Mouse (Mus musculus) limb, embryonic 14.5 days (tissue): Measurements from ENCODE around the gene Dnajc27. TPM values are rescaled to one million over a fixed set of nuclear protein-coding genes. Genes with fewer than 3 reads are reported as not detected.

Experiments used
- ATAC-seq: fragments of 200-750 bp; cut with Nextera tagmentation; 2 replicates; pipeline ENCODE4 v1.8.0; 2017; ENCODE audit warnings: low read depth, moderate number of reproducible peaks, moderate TSS enrichment; ENCODE audit not compliant: low FRiP score
- DNase-seq: peaks from one replicate; pipeline ENCODE4 v3.0.0-alpha.2; 2015; ENCODE audit warnings: low spot score
- H3K27ac ChIP-seq: fragments of 300-500 bp; sonication (generic); replicated peaks from 2 replicates; pipeline ENCODE4 v1.5.1; 2014; ENCODE audit warnings: low read depth, mild to moderate bottlenecking, low read length, moderate library complexity, mixed read lengths
- H3K27me3 ChIP-seq: fragments of 300-500 bp; sonication (generic); 2 replicates; pipeline ENCODE4 v1.6.1; 2014; ENCODE audit warnings: low read length, mixed read lengths; ENCODE audit not compliant: control insufficient read depth, insufficient read depth
- H3K36me3 ChIP-seq: fragments of 300-500 bp; sonication (generic); 2 replicates; pipeline ENCODE4 v1.6.1; 2014; ENCODE audit warnings: mild to moderate bottlenecking, low read length, moderate library complexity, mixed read lengths; ENCODE audit not compliant: control insufficient read depth, insufficient read depth
- H3K4me1 ChIP-seq: fragments of 300-500 bp; sonication (generic); 2 replicates; pipeline ENCODE4 v1.6.1; 2014; ENCODE audit warnings: antibody characterized with exemption, low read length, mixed read lengths; ENCODE audit not compliant: control insufficient read depth, insufficient read depth
- H3K4me2 ChIP-seq: fragments of 300-500 bp; sonication (generic); replicated peaks from 2 replicates; pipeline ENCODE4 v1.6.1; 2014; ENCODE audit warnings: low read depth, mild to moderate bottlenecking, low read length, moderate library complexity; ENCODE audit not compliant: severe bottlenecking
- H3K4me3 ChIP-seq: fragments of 300-500 bp; sonication (generic); replicated peaks from 2 replicates; pipeline ENCODE4 v1.5.1; 2014; ENCODE audit warnings: low read length
- H3K9ac ChIP-seq: fragments of 300-500 bp; sonication (generic); 2 replicates; pipeline ENCODE4 v1.6.1; 2014; ENCODE audit warnings: mild to moderate bottlenecking, low read depth, low read length, moderate library complexity; ENCODE audit not compliant: severe bottlenecking
- H3K9me3 ChIP-seq: fragments of 300-500 bp; sonication (generic); 2 replicates; pipeline ENCODE4 v1.6.1; 2016; ENCODE audit warnings: low read length; ENCODE audit not compliant: control insufficient read depth
- POLR2A ChIP-seq: fragments of 200-500 bp; IDR thresholded peaks from 2 replicates; pipeline ENCODE4 v1.8.0; 2012; ENCODE audit warnings: inconsistent platforms, mild to moderate bottlenecking, moderate library complexity, borderline replicate concordance; ENCODE audit not compliant: insufficient read depth, insufficient read length; ENCODE audit errors: extremely low read depth
- WGBS: fragments of 180-500 bp; shearing (Covaris S2); extraction: QIAGEN DNeasy Blood & Tissue Kit; methylation state at CpG from one replicate; pipeline ENCODE4 v1.1.7; 2014; 5-methylcytosine and 5-hydroxymethylcytosine counted together
- polyA plus RNA-seq, 2 experiments: library from polyadenylated mRNA; depleted of rRNA in 1 of 2; stranded (reverse) in 1 of 2; unstranded in 1 of 2; fragments of >200 nt; fragmentation: Nextera tagmentation in 1 of 2; extraction: Ambion mirVana in 1 of 2; gene quantifications; 2 replicates each; pipeline versions ENCODE4 v1.2.1 to v1.2.3; 2012 to 2014

Gene Dnajc27
- polyA plus RNA-seq, 2 experiments: 8.0 to 12.4 TPM

GRCm38 (mm10) chr12:4132941-4133846 is 50.8 kb downstream of the Dnajc27 start, which contains the start of gene Adcy3:
Gene Adcy3 (plus strand): TSS chr12:4133103.
- WGBS: 3% methylated on average over 69 of the region's 83 CpGs
- Histone ChIP-seq H3K4me2 (peak within 1 kb of the TSS; percentile 84), H3K9ac (peak within 1 kb of the TSS; percentile 83), H3K4me1 (peaks cover 23% of the 10 kb centered on the region), H3K27ac (peak within 1 kb of the TSS; percentile 58), H3K36me3 (peaks cover 15% of the 10 kb centered on the region; the same call in 1 of the 2 replicates), H3K27me3 (no peaks in the 10 kb centered on the region), H3K4me3 (peak within 1 kb of the TSS; percentile 69), H3K9me3 (peaks cover 4% of the 10 kb centered on the region; the same call in 1 of the 2 replicates)
- 0 out of 2 replicates have a peak, but pooled peaks have one; percentile 4 for TF ChIP-seq POLR2A
- peak; percentile 73 for DNase-seq
- peak; percentile 75 for ATAC-seq

DNA sequence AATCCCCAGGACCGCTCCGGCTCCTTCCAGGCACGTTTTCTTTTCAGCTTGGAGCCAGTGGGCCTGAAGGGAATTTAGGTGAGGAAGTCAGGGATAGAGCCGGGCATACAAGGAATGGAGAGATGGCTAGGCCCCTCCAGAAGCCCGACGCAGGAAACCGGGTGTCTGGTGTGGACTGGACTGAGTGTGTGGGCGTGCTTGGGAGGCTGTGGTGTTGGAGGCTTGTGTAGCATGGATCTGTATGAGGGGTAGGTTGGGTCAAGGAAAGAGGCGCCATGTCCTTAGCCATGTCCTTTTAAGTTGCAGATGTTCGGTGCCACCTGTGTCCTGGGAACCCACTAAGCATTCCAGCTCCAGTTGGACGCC is 51.4 kb downstream of the Dnajc27 start:
- ATAC-seq: peak; percentile 23; the same call in 1 of the 2 replicates
- DNase-seq: no peak
- H3K27ac ChIP-seq: peak overlapping the region; percentile 58; the same call in 1 of the 2 replicates

DNA sequence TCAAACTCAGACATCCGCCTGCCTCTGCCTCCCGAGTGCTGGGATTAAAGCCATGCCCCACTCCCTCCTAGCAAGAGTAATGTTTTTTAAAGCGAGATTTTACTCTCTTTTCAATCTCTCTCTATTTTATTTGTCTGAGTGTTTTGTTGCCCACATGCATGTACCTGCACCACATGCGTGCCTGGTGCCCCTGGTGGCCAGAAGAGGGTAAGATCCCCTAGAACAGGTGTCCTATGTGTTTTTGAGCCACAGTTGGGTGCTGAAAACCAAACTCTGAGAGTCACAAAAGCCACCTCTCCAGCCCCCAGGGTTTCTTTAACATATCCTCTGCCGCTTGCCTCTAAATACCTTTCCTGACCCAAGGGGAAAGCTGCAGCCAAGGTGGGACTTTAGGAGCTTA is 60.8 kb downstream of the Dnajc27 start:
- Histone ChIP-seq H3K4me3 (no peak overlapping the region), H3K4me2 (no peak overlapping the region), H3K27me3 (no peaks in the 10 kb centered on the region), H3K4me1 (no peaks in the 10 kb centered on the region), H3K27ac (no peak overlapping the region), H3K36me3 (peaks cover 7% of the 10 kb centered on the region), H3K9me3 (no peaks in the 10 kb centered on the region), H3K9ac (no peak overlapping the region)
- WGBS: 92% methylated on average over 5 of the region's 5 CpGs
- no peak for TF ChIP-seq POLR2A
- ATAC-seq: no peak
- DNase-seq: no peak

More for the DNA sequence above, 51.4 kb downstream of the Dnajc27 start:
- no peaks in the 10 kb centered on the region for H3K27me3 ChIP-seq
- peak overlapping the region; percentile 83 for H3K9ac ChIP-seq
- H3K36me3 ChIP-seq: peaks cover 15% of the 10 kb centered on the region; the same call in 1 of the 2 replicates
- no peak for TF ChIP-seq POLR2A
- peak overlapping the region; percentile 84 for H3K4me2 ChIP-seq
- peaks cover 4% of the 10 kb centered on the region; the same call in 1 of the 2 replicates for H3K9me3 ChIP-seq
- WGBS: 19% methylated on average over 11 of the region's 11 CpGs
- peaks cover 23% of the 10 kb centered on the region for H3K4me1 ChIP-seq
- peak overlapping the region; percentile 69 for H3K4me3 ChIP-seq

DNA sequence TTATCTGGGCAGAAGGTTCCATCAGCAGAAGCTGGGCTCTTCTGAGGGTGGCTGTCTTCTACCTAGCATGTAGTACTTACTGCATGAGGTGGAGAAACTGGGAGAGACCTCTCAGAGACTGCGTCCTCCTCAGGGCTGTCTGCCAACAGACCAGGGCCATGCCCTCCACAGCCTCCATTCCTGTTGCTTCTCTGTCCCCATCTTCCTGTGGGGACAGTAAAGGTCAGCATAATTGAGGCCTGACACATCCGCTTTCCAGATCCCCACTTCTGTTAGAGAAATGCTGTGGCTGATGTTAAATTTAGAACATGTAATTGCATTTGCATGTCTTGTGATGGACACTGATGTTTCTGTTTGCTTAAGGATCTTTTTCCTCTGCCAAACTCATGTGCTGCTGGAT is 68.6 kb downstream of the Dnajc27 start:
- 79% methylated on average over 2 of the region's 2 CpGs for WGBS
- H3K9ac ChIP-seq: no peak overlapping the region
- H3K36me3 ChIP-seq: peaks cover under 1% of the 10 kb centered on the region; the same call in 1 of the 2 replicates
- no peak overlapping the region for H3K4me2 ChIP-seq
- no peak overlapping the region for H3K27ac ChIP-seq
- no peaks in the 10 kb centered on the region for H3K4me1 ChIP-seq
- no peak overlapping the region for H3K4me3 ChIP-seq
- H3K9me3 ChIP-seq: no peaks in the 10 kb centered on the region
- no peak for DNase-seq
- TF ChIP-seq POLR2A: no peak
- ATAC-seq: no peak
- no peaks in the 10 kb centered on the region for H3K27me3 ChIP-seq

- Histone ChIP-seq H3K36me3 (no peaks in the 10 kb centered on the region), H3K4me1 (no peaks in the 10 kb centered on the region), H3K4me2 (no peak overlapping the region), H3K27me3 (no peaks in the 10 kb centered on the region), H3K9me3 (no peaks in the 10 kb centered on the region), H3K9ac (no peak overlapping the region), H3K4me3 (no peak overlapping the region), H3K27ac (no peak overlapping the region)
- no peak for TF ChIP-seq POLR2A
- no peak for DNase-seq
- WGBS: 91% methylated on average over 3 of the region's 3 CpGs
- no peak for ATAC-seq
Measured at GRCm38 (mm10) chr12:4151969-4152368, 69.6 kb downstream of the Dnajc27 start.
